Mouse (Mus musculus) spleen, adult 2 months (tissue): ENCODE measurements around the gene Tomm22. TPM values are rescaled to one million over a fixed set of nuclear protein-coding genes. Genes with fewer than 3 reads are reported as not detected.

Experiments
- DNase-seq, 2 experiments: peaks; one replicate each; pipeline versions ENCODE4 v3.0.0 to v3.0.0-alpha.2; 2012 to 2021; ENCODE audit warnings: low spot score in 2 of 2, low read depth in 1 of 2
- H3K27ac ChIP-seq: fragments of 200-500 bp; 2 replicates; pipeline ENCODE4 v1.5.1; 2012; ENCODE audit warnings: low read length, inconsistent platforms; ENCODE audit not compliant: insufficient read depth
- H3K27me3 ChIP-seq: fragments of 200-500 bp; 2 replicates; pipeline ENCODE4 v1.6.1; 2012; ENCODE audit warnings: mild to moderate bottlenecking, moderate library complexity, low read length, inconsistent platforms; ENCODE audit not compliant: control insufficient read depth, insufficient read depth
- H3K36me3 ChIP-seq: fragments of 200-500 bp; 2 replicates; pipeline ENCODE4 v1.6.1; 2012; ENCODE audit warnings: mild to moderate bottlenecking, low read length, inconsistent platforms; ENCODE audit not compliant: control insufficient read depth, insufficient read depth
- H3K4me1 ChIP-seq: fragments of 200-500 bp; 2 replicates; pipeline ENCODE4 v1.6.1; 2011; ENCODE audit warnings: inconsistent platforms; ENCODE audit not compliant: control insufficient read depth, insufficient read depth, insufficient read length
- H3K4me3 ChIP-seq: fragments of 200-500 bp; 2 replicates; pipeline ENCODE4 v1.5.1; 2011; ENCODE audit warnings: mild to moderate bottlenecking, inconsistent platforms; ENCODE audit not compliant: insufficient read depth, insufficient read length; ENCODE audit errors: extremely low read depth
- CTCF ChIP-seq: fragments of 200-500 bp; IDR thresholded peaks from 2 replicates; pipeline ENCODE4 v1.5.1; 2011; ENCODE audit warnings: mild to moderate bottlenecking, inconsistent platforms; ENCODE audit not compliant: insufficient read depth, insufficient read length, insufficient replicate concordance; ENCODE audit errors: extremely low read depth
- POLR2A ChIP-seq: fragments of 200-500 bp; IDR thresholded peaks from 2 replicates; pipeline ENCODE4 v1.6.1; 2011; ENCODE audit warnings: low read depth, low read length, inconsistent platforms
- WGBS: fragments of 180-500 bp; shearing (Covaris S2); methylation state at CpG from one replicate; pipeline ENCODE4 v1.1.7; 2018; 5-methylcytosine and 5-hydroxymethylcytosine counted together
- polyA plus RNA-seq: library from polyadenylated mRNA; depleted of rRNA; stranded (reverse); fragments of >200 nt; gene quantifications from 2 replicates; pipeline ENCODE4 v1.2.3, GENCODE M21; 2012

Tomm22 gene
- polyA plus RNA-seq, 1 experiment: 19.5 TPM

DNA sequence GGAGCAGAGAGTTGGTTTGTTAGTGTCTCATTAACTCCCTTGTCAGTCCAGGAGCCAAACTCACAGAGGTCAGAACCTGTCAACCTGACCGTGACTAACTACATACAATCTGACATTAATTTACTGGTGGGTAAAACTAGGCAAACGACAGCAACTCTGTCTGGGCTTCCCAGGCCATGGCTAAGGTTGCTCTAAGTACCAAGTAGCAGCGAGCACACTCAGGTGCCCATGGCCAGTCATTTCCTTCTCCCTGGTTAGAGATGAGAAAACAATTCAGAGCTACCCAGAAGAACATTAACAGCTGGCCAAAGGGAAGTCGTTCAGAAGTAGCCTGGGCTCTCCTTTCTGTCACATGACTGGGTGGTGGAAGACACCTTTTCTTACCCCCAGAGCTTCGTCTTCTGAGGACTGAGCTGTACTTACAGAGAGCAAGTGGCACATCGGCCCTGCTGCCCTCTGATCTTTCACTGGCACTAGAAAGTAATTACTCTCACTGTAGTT is 14.5 kb downstream of the Tomm22 start:
- no peak overlapping the region for H3K27ac ChIP-seq

DNA sequence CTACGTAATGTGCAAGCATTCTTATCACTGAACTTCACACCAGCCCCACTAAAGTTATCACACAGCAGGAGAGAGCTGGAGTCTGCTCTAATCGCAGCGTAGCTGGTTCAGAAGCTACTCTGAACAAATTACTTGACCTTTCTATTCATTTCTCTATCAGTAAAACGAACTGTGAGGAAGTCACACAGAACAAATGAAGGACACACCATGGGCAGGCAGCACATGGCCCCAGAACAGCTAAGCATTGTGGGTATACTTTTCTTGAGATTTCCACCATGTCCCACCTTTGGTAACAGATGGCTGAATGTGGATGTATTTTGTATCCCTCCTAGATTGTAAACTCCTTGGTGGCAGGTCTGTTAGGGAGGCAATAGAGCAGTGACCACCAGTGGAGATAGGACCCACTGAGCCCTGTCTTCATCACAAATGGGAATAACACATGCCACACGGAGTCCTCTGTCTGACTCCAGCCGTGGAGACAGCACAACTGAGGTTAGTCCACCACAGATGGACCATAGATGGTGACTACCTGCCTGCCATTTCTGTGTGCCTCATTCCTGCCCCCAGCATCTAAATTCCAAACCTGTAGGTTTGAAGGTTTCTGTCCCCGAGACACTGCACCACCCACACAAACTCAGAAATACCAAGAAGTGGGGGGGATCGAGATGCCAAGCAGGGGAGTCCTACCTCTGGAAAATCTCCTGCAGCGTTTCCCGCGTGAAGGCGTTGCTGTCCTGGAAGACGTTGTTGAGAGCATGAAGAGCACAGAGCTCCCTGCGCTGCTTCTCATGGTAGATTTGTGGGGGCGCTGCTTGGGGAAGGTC is 15.6 kb downstream of the Tomm22 start:
- Histone ChIP-seq H3K4me1 (peaks cover 18% of the 10 kb centered on the region; the same call in 1 of the 2 replicates), H3K4me3 (peak overlapping the region; percentile 35; the same call in 1 of the 2 replicates), H3K27me3 (no peaks in the 10 kb centered on the region), H3K36me3 (no peaks in the 10 kb centered on the region), H3K27ac (no peak overlapping the region)
- TF ChIP-seq POLR2A (no peak), CTCF (no peak)
- no peak for DNase-seq
- 21% methylated on average over 15 of the region's 15 CpGs for WGBS

More for the DNA sequence above, 14.5 kb downstream of the Tomm22 start:
- no peak for TF ChIP-seq POLR2A
- Histone ChIP-seq H3K4me1 (peaks cover 18% of the 10 kb centered on the region; the same call in 1 of the 2 replicates), H3K36me3 (no peaks in the 10 kb centered on the region), H3K27me3 (no peaks in the 10 kb centered on the region), H3K4me3 (peak overlapping the region; percentile 31; the same call in 1 of the 2 replicates)
- 34% methylated on average over 6 of the region's 6 CpGs for WGBS
- DNase-seq: no peak

DNA sequence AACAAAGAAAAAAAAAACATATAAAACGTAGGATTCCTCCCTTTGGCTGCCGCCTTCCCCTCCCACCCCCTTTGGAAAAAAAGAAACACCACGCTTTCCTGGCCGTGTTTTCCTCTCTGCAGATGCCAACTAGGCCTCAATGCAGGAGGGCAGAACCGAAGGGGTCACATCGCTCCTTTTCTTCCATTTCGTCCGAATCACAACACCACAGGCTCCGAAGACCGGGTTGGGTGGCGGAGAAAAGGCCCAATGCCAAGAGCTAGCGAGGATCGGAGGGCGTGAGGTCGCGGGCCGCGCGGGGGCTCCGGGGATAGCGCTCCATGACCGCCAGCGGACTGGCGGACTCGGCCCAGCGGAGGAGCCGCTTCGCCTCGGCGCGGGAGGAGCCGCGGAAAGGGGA is 16.5 kb downstream of the Tomm22 start:
- under 1% methylated on average over 27 of the region's 33 CpGs for WGBS
- TF ChIP-seq POLR2A: no peak
- TF ChIP-seq CTCF: no peak
- peak overlapping the region; percentile 91 for H3K27ac ChIP-seq
- DNase-seq: no peak
- no peaks in the 10 kb centered on the region for H3K27me3 ChIP-seq
- H3K4me3 ChIP-seq: peak overlapping the region; percentile 95
- no peaks in the 10 kb centered on the region for H3K36me3 ChIP-seq
- H3K4me1 ChIP-seq: peaks cover 21% of the 10 kb centered on the region; the same call in 1 of the 2 replicates

DNA sequence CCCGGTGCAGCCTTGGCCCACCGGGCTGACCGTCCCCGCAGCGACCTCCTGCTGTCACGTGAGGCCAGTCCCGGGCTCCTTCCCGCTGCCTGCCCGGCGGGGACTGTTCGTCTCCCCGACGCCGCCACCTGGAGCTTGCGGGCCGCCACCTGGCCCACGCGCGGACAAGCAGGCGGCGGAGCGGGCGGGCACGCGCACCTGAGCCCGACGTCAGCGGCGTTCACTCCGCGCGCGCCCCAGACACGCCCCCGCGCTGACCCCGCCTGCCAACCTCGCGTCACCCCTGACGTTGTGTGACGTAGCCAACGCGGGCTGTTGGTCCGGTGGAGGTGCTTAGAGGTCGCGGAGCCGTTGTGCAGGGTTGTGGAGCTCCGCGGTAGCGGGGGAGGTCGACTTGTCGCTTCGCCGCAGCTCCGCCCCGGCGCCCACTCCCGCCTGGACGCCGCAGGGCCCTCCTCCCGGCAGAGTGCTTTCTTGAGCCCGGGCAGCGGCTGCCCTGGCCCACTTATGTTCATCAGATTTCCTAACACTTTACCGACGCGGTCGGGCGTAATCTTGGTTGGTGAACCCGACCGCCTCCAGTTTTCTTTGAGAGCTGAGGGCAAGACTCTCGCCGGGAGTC is 17.1 kb downstream of the Tomm22 start, which contains the start of gene Josd1:
TSS of gene Josd1 (minus strand) at position 274 of the 622 bp plus-strand sequence.
- TF ChIP-seq CTCF (no peak), POLR2A (peak; percentile 67)
- H3K4me3 ChIP-seq: peak within 1 kb of the TSS; percentile 95
- peaks cover 21% of the 10 kb centered on the region; the same call in 1 of the 2 replicates for H3K4me1 ChIP-seq
- H3K27ac ChIP-seq: peak within 1 kb of the TSS; percentile 99
- H3K27me3 ChIP-seq: no peaks in the 10 kb centered on the region
- no peaks in the 10 kb centered on the region for H3K36me3 ChIP-seq
- under 1% methylated on average over 69 of the region's 72 CpGs for WGBS
- peak; percentile 89 to 94 for DNase-seq

DNA sequence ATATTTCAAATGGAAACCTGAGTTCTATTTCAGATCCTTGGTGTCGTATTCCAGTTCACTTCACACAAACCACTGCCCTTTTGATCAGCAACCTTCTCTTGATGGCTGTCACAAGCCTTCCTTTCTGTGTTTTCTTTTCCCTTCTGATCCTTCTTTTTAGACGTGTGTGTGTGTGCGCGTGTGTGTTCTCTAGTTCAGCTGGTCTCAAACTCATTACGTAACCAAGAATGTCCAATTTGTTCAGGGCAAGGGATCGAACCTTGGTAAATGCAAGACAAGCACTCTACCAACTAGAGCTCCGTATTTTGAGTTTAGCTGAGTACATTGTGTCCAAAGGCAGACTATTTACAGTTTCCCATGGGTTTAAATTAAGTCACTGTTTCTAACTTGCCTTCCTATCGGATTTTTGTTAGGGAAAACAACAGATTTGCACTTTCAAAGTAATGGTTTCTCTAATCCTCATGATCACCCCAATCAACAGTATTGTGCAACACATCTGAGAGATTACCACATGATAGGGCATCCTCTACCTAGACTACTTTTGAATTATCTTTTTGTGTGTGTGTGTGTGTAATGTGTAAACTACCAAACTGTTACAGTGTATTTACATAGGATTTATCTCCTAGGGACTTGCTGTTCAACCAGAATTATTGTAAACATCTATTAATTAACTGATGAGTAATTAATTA is 17.8 kb downstream of the Tomm22 start:
- H3K4me3 ChIP-seq: peak overlapping the region; percentile 95
- no peak for DNase-seq

DNA sequence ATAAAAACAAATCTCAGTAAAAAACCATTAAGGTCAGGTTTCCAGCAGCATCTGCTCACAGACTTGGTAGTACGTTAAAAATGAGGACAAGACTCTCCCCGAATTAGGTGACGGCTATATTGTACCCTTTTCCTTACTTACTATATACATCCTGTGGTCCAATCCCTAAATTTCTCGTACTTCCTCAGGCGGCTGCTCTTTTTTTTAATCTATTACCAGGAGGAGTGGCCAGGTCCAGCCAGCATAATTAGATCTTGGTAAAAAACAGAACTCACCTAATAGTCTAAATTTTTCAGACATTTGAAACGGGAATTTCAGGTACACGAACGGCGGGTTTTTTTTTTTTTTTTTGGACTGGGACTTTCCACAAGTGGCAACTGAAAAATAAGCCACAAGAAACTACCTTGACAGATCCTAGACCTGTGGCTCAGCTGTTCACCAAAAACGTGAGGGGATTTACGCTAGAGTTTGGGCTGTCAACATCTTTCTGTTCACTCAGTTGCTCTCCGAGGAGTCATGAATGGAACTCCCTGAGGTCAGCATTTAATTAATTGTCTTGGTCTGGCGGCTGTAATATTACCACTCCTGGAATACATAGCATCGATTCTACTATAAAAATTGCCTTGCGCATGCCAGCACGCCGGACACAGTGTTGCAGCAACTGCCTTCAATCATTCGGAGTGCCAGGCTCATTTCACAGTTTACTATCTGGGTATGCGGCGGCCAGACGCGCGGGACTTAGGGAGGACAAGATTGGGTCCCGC is 19.2 kb downstream of the Tomm22 start:
- peak overlapping the region; percentile 68 for H3K27ac ChIP-seq
- H3K4me3 ChIP-seq: peak overlapping the region; percentile 52; the same call in 1 of the 2 replicates
- DNase-seq: no peak
- H3K36me3 ChIP-seq: no peaks in the 10 kb centered on the region
- no peaks in the 10 kb centered on the region for H3K27me3 ChIP-seq
- H3K4me1 ChIP-seq: peaks cover 30% of the 10 kb centered on the region; the same call in 1 of the 2 replicates
- 11% methylated on average over 24 of the region's 24 CpGs for WGBS
- no peak; the same call in 1 of the 2 replicates for TF ChIP-seq POLR2A
- no peak for TF ChIP-seq CTCF

More for the DNA sequence above, 17.8 kb downstream of the Tomm22 start:
- 9% methylated on average over 8 of the region's 8 CpGs for WGBS
- TF ChIP-seq CTCF: no peak
- no peak for TF ChIP-seq POLR2A
- no peaks in the 10 kb centered on the region for H3K36me3 ChIP-seq
- peak overlapping the region; percentile 99 for H3K27ac ChIP-seq
- H3K4me1 ChIP-seq: peaks cover 21% of the 10 kb centered on the region; the same call in 1 of the 2 replicates
- no peaks in the 10 kb centered on the region for H3K27me3 ChIP-seq
